Mouse (Mus musculus) lung, postnatal 0 days (tissue): ENCODE measurements at regions not wholly inside any gene's neighbourhood (a gene's known extent, or its start where the extent isn't known, plus 50 kb on each side); places are given as distances from the start of the nearest gene placed in this dataset.
A peak's percentile ranks its signal among the peaks of the same experiment; 100 is the strongest.

Experiments
- CTCF ChIP-seq: IDR thresholded peaks from 2 replicates; pipeline ENCODE4 v1.5.1; 2016; ENCODE audit warnings: antibody characterized with exemption, mild to moderate bottlenecking
- EP300 ChIP-seq: IDR thresholded peaks from 2 replicates; pipeline ENCODE4 v1.6.1; 2016; ENCODE audit warnings: antibody characterized with exemption, mild to moderate bottlenecking, control low read depth

DNA sequence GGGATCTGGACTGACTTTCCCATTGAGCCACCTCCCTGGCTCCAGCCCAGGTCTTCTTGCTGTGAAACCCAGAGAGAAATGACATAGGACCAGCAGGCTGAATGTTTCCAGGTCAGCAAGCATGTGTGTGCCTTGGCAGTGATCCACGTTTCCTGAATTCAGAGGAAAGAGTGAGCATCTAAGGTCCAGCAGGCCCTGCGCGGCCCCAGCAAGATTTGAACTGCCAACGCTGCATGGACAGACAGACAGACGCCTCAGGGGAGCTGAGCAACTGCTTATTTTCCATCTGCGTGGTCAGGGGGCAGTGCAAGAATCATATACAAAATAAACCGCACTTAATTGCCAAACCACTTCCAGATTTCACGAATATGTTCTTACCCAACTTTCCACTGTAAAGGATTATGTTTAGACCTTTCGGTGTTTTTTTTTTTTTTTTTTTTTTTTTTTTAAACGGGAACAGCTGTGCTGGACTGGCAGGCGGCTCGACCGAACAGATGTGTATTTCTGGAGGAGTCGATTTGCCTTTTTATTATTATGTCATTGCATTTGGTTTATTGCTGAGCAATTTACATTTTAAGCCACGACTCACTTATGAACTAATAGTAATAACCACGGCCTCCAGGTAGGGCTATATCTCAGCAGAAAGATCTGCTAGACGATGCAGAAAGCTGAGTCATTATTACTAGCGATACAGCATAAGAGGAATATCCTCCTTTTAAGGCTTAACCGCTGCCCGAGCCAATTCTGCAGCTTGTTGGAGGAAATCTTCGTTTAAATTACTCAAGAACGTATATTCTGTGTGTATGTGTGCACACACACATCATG, 435.7 kb upstream of the Kazn start:
- TF ChIP-seq CTCF (no peak), EP300 (peak; percentile 30; the same call in 1 of the 2 replicates)
